Mouse (Mus musculus) small intestine, adult 2 months (tissue): Measurements from ENCODE around the gene Lrwd1.

ENCODE experiments used
- CTCF ChIP-seq: fragments of 200-500 bp; IDR thresholded peaks from 2 replicates; pipeline ENCODE4 v1.5.1; 2012; ENCODE audit warnings: low read depth, mild to moderate bottlenecking, control low read depth, inconsistent platforms, low read length, moderate library complexity, mixed read lengths; ENCODE audit not compliant: insufficient replicate concordance, insufficient read length; ENCODE audit errors: extremely low read depth
- POLR2A ChIP-seq: fragments of 200-500 bp; IDR thresholded peaks from 2 replicates; pipeline ENCODE4 v1.6.1; 2012; ENCODE audit warnings: low read depth, mild to moderate bottlenecking, control low read depth, inconsistent platforms, low read length, moderate library complexity

GRCm38 (mm10) chr5:136144606-136145430 lies 8.9 kb upstream of the Lrwd1 start:
- TF ChIP-seq CTCF (no peak), POLR2A (no peak)
